Mouse (Mus musculus): ENCODE measurements around the gene Zfp386. TPM values are rescaled to one million over a fixed set of nuclear protein-coding genes. Genes with fewer than 3 reads are reported as not detected.

Gene Zfp386
- 3.0 and 3.3 TPM in 2 replicates for polyA plus RNA-seq (2012; rRNA removed)

DNA sequence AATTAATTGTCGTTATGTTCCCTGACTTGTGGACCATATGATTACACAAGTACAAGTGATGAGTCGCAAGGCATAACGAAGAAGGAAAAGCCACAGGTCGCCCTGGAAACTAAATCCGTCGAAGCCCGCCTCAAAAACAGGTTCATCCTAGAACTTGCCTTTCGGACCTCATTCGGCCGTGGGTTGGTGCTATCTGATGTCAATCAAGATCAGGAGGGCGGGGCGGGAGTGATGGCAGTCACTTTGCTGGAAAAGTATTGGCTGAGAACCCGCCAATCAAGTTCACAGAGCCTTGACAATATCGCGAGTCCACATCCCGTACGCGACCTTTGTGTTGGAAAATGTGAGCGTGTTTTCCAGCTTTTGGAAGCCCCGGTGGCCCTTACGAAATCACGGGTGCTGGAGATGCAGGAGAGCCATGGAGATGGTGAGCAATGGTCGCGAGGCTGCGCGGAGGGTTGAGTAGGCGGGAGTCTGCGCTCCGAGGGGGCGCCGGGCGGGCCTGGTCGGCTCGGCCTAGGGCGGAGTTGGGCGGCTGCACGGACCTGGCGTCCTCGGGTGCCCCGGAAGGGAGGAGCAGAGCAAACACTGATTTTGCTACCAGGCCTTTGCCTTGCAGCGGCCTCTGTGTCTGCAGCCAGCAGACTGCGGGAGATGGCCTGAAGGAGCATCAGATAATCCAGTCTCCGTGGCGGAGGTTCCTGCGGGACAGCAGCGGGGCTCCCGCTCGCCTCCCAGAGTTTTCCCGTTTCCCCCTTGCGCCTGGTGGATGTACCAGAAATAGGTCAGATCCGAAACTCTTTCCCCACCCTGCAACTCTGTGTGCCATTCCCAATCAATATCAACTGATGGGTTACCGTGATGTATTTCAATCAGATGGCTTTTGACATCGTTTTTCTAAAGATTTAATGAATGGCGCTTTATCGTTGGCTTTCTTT lies at the start of gene Zfp386:
Gene Zfp386, plus strand, starts transcription at position 285 of the 938 bp plus-strand sequence.

DNA sequence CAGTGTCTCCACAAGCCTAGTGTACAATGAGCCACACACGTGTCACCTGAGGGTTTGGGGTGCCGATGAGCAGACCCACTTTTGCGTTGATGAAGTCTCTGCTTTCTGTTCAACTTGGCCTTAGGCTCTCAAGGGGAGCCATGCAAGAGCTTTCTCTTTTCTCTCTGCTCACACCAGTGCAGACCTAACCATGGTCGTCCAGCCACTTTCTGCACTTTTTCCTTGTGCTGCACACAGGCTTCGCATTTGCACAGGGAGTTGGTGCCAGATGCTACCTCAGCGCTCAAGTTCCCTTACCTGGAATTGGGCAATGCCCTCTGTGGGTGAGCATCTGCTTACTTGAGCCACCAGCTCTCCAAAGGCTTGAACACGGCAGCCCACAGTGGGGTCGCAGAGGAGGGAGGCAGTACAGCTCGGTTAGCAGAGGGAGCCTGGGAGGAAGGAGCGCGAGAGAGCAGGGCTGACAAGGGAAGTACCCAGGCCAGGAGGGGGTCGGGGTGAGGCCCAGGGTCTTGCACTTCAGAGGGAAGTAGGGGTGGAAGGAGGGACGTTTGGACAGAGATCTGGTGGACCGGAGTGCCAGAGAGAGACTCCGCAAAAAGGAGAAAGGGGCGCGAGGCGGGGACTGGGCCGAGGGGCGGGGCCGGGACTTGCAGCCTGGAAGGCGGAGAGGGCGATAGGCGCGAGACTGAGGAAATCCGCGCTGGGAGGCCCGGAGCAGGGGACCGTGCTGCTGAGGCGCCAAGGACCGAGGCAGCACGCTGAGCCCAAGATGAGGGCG lies 29.7 kb downstream of the Zfp386 start, which contains the start of gene Vipr2:
Gene Vipr2, plus strand, starts transcription at position 653 of the 781 bp plus-strand sequence.

Other genes with a start within 250 kb of the Zfp386 start
- 0.16 and 0.17 TPM in 2 replicates for gene Vipr2, start 30.0 kb downstream of the Zfp386 start, polyA plus RNA-seq (2012; rRNA removed)
- gene Wdr60, start 215.3 kb downstream of the Zfp386 start, polyA plus RNA-seq (2012; rRNA removed): 2.2 and 2.5 TPM in 2 replicates
- gene Gm11027, start 227.7 kb downstream of the Zfp386 start, polyA plus RNA-seq (2012; rRNA removed): not detected in 2 replicates
- gene Esyt2, start 233.5 kb downstream of the Zfp386 start, polyA plus RNA-seq (2012; rRNA removed): 5.6 and 7.8 TPM in 2 replicates